Mouse (Mus musculus) spleen, adult 12 weeks (tissue): ENCODE data around the gene Supv3l1.
"Not testable (repeated sequence)": the region's sequence is repeated elsewhere in the genome, so short reads cannot be mapped to it uniquely, and the experiment has no call there.

Experiments
- DNase-seq: peaks from one replicate; pipeline ENCODE4 v3.0.0; 2022; ENCODE audit warnings: low spot score

Gene Supv3l1

GRCm38 (mm10) chr10:62449364-62450279, at the start of gene Supv3l1, which contains the start of gene 4930507D05Rik:
Gene Supv3l1, minus strand, starts transcription at chr10:62449738.
Gene 4930507D05Rik, plus strand, starts transcription at chr10:62449489.
- peak; percentile 88 for DNase-seq

GRCm38 (mm10) chr10:62491681-62492080, 42.1 kb upstream of the Supv3l1 start:
- not testable (repeated sequence) for DNase-seq

- no peak for DNase-seq
Measured at GRCm38 (mm10) chr10:62488266-62488665, 38.7 kb upstream of the Supv3l1 start.

DNA sequence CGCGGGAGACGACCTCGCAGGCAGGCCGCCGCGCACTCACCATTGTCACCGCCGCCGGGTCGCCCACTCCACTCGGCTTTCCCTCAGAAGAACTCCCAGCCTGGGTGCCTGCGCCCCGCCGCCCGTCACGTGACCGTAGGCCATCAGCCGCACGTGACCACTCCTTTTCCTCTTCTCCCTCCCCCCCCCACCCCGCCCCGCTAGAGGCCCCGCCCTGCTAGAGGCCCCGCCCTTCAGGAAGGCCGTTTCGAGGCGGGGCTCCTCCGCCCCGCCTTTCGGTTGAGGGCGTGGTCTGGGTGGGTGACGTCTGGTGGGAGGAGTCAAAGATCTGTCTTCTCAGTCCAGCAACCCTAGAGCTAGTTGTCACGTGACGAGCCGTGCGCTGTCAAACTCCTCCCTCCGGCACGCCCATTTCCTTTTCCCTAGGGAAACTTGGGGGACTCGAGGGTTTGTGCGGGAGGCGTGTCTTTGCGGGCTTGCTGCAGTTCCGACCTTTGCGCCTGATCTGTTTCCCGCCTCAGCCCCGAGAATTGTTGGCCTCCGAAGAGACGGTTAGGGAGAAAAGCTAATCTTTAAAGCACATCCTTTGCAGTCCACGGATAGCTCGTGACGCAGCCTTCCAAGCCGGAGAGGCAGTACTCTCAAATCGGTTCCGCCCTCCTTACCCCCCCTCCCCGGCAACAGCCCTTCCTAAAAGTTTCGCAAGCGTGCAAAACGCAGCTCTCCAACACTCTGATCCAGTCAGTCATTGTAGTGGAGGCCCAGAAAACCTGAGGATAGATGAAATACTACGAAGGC, 37.3 kb upstream of the Supv3l1 start, which contains the start of gene Vps26a:
Gene Vps26a, minus strand, starts transcription at position 188 of the 798 bp plus-strand sequence.
- peak; percentile 98 for DNase-seq

DNA sequence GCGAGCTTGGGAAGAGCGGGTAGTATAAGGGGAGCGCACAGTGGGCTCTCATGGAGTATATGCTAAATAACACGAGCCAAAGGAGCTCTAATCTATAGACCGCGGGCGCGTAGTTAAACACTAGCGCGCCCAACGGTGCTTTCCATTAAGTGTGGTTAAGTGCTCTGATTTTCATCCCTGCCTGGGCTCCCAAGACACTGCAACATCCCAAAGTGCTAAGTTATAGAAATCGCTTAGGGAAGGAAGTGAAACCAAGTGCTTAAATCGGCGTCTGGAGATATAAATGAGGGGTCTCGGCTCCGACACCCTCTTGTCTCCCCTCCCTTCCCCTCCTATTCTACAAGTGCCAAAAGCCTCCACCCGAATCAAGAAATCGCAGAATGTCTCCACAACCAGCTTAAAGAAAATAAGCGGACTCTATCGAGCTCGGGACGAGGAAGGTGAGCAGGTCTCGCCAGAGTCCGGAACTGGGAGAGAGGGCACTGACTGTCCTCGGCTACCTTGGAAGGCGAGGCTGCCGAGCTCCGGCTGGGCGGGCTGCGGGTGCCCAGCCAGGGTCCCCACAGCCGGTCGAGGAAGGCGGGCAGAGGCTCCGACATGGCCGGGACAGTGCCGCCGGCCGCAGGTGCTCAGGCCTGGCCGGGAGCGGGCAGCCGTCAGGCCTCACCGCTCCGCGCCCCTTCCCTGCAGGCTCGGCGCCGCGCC, 36.5 kb upstream of the Supv3l1 start:
- DNase-seq, result peak; percentile 34

DNA sequence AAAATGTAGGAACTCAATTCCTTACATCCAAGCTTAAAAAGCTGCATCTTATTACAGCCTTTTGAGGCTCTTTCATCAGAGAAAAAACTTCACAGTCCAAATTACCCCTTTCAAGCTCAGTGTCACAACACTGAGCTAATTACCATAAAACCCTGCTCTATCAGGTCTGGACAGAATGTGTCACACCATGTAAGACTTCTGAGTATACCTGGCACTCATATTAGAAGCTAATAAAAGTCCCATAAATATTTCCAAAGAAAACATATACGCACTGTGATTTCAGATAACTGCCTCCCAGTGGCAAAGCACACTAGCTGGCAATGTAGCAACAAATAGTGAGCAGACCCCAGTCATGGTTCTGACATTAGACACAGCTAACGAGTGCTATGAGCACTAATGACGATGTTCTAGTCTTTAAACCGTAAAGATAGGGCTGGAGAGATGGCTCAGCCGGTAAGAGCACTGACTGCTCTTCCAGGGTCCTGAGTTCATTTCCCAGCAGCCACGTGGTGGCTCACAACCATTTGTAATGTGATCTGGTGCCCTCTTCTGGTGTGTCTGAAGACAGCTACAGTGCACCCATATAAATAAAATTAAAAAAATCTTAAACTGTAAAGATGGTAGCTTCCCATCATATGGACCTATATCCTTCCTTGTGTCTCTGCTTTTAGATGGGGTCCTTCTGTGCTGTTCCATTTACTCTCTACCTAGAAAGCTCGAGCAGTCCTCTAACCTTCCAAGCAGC, 31.7 kb upstream of the Supv3l1 start:
- no peak for DNase-seq

GRCm38 (mm10) chr10:62476980-62477379, 27.4 kb upstream of the Supv3l1 start:
- DNase-seq, result no peak

DNA sequence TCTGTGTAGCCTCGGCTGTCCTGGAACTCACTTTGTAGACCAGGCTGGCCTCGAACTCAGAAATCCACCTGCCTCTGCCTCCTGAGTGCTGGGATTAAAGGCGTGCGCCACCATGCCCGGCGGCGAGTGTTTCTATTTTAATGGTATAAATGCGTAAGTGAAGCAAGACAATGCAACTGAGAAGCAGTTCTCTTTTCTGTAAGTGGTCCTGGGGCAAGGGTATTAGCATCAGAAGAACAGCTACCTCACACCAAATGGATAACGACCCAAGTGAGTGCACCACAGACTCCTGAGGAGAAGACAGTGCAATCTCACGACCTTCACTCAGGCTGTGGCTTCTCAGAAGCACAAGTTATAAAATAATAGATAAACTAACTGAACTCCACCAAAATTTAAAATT, 25.4 kb upstream of the Supv3l1 start:
- no peak for DNase-seq

- DNase-seq, result no peak
Measured at GRCm38 (mm10) chr10:62471105-62471504, 21.6 kb upstream of the Supv3l1 start.

GRCm38 (mm10) chr10:62469736-62470135, 20.2 kb upstream of the Supv3l1 start:
- no peak for DNase-seq

- no peak for DNase-seq
Measured at GRCm38 (mm10) chr10:62461321-62461720, 11.8 kb upstream of the Supv3l1 start.

GRCm38 (mm10) chr10:62452001-62452400, 2.5 kb upstream of the Supv3l1 start:
- DNase-seq, result not testable (repeated sequence)

- DNase-seq, result peak; percentile 3
Measured at GRCm38 (mm10) chr10:62450280-62450640, 722 bp upstream of the Supv3l1 start.

- DNase-seq, result no peak
Measured at GRCm38 (mm10) chr10:62430427-62430826, 19.1 kb downstream of the Supv3l1 start.

DNA sequence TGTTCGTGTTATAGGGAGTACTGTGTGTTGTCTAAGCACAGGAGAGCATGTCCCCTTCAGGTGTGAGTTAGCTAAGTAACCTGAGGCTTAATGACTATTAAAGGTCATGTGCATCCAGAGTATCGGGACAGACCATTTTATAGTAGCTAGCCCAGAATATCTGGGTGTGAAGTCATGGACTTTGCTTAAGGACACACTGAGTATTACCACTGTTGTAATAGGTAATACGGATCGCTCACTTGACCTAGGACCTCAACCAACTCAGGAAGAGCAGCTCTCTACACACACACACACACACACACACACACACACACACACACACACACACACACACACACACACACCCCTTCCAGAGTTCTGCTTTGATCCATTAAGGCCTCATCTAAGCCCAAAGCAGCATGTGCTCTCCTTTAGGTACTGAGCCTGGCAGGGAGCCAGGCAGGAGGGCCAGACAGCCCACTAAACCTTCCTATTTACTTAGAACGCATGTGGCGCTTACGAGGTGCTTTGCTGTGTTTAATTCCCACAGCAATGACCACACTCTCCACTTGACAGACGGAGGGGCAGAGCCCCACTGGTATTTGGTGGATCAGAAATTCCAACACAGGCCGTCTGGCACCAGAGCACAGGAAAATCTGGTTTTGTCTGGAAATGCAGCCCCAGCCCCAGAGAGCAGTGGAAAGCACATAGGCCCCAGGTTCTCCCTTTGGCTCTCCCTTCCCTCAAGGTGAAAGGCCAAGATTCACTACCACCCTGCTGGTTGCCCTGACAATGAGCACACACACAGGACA, 24.3 kb downstream of the Supv3l1 start:
- no peak for DNase-seq

GRCm38 (mm10) chr10:62422255-62422654, 27.3 kb downstream of the Supv3l1 start, which contains the start of gene Hkdc1:
Gene Hkdc1, minus strand, starts transcription at chr10:62422491.
- no peak for DNase-seq

DNA sequence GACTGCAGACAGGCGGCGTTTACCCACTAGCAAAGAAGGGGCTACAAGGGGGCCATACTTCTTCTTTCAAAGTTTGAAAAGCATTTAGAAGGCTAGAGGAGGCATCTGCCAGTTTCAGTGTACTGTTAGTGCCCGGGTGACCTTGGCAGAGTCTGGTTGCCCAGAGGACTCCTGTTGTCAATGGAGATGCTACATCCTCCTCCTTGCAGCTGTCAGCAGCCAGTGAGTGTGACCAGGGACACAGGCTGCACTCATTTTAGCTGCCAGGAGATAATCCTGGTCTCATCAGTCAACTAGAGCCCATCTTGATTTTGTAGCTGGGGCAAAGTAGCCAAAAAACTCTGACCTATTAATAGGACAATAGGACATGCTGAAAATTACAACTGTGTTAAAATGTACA, 28.4 kb downstream of the Supv3l1 start:
- DNase-seq, result no peak

DNA sequence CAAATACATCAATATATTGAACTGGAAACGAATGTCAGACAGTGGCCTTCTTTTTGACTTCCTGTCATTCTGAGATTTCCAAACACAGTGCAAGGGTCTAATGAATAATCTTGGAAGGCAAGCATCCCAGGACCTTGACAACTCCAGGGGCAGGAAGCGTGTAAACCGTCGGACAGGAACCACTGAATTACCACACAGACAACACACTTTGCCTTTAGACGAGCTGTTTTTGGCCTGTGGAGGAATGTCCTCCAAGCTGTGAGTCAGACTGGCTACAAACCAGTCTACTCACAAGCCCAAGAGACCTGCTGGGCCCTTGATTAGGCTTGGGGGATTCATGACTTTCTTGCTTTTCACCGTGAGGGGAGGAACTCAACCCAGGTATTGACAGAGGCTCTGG, 29.1 kb downstream of the Supv3l1 start:
- DNase-seq, result no peak

DNA sequence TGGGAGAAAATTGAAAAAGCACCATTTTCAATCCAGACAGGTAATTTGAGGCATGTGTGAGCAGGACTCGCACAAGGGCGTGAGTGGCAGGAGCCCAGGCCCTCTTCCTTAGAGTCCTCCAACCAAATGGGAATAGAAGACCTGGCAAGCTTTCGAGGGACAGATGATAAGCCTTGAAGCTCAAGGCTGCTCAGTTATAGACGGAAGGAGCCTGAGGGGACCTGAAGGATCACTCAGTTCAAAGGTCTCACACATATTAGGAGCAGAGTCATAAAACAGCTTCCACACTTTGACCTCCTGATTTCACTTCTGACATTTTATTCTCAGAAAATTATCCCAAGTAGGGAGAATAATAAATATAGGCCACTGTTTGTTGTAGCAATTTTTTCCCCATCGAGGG, 30.1 kb downstream of the Supv3l1 start:
- DNase-seq, result no peak

- DNase-seq, result no peak
Measured at GRCm38 (mm10) chr10:62418831-62419356, 30.6 kb downstream of the Supv3l1 start.
